Mouse (Mus musculus) heart, adult 2 months (tissue): ENCODE results near the gene Foxp3.

Source experiments
- CTCF ChIP-seq: fragments of 200-600 bp; IDR thresholded peaks from 2 replicates; pipeline ENCODE4 v1.8.1; 2022; ENCODE audit warnings: antibody characterized with exemption, mild to moderate bottlenecking, moderate library complexity
- EP300 ChIP-seq: fragments of 200-500 bp; IDR thresholded peaks from 2 replicates; pipeline ENCODE4 v1.6.1; 2011; ENCODE audit warnings: low read depth, low read length, control low read depth; ENCODE audit not compliant: insufficient read depth
- POLR2A ChIP-seq: fragments of 200-500 bp; IDR thresholded peaks from 2 replicates; pipeline ENCODE4 v1.6.1; 2011; ENCODE audit warnings: mild to moderate bottlenecking, low read depth, low read length, control low read depth; ENCODE audit not compliant: insufficient read depth

DNA sequence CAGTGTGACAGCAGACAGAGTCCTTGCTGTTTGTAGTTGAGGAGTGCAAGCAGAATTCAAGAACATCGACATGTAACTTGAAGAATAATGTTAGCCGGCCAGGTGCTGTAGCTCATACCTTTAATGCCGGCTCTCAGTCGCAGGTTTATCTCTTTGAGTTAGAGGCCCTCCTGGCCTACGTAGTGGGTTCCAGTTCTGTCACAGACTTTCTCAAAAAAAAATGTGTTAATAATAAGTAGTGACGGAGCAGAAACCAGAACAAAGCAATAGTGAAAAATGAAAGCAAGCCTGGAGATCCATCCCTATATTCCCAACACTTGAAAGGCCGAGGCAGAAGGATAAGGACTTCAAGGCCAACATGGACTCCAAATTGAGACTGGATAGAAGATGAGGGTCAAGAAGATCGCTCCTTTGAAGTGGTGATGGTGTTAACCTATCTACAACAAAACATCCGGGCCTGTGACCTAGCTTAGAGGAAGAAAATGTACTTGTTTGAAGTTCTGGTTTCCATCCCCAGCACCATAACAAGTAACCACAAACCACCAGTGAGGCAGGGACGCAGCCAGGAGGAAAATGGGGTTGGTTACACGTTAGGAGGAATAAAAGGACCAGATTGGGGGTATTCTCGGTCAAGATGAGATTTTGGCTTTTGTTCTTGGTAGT, 44.6 kb downstream of the Foxp3 start:
- TF ChIP-seq CTCF (no peak), POLR2A (no peak), EP300 (no peak)
